Mouse (Mus musculus): ENCODE results near the gene Arhgap17.

Arhgap17 gene

DNA sequence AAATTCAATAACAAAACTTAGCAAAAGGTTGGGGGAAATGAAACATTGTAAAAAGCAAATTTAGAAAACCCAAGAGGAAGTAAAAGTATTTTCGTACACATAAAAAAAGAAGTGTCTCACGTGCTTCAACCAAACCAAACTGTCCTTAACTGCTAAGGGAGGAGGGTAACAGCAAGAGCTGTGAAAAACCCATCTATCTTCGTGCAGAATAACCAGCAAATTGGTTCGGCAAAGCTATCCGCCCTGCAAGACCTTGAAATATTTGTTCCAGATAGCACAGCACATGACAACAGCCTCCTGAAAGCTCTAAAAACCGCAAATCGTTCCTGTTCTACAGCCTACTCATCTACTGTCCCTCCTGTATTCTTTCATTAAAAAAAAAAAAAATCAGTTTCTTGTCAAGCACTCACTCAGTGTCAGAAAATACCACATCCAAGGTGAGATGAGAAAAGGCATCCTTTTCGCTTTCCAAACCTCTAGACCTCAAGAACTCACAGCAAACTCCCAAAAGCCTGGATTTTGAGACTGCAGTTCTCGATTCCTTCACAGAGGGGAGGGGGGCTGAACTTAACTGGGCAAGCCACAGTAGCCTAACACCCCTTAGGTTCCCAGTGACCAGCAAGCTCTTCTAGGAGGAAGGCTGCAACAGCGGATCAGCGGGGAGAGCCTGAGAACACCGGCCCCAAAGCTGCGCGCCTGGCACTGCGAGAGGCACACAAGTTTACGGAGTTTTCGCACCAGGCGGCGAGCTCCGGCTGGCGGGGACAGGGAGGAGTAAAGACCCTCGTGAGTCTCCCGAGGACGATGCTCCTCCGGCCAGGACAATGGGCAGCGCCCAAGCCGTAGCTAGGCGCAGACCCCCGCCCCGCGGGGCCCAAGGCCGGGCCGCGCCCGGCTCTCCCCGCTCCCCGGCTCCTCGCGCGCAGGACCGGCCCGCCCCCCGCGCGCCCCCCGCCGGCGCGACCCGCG, 653 bp downstream of the Arhgap17 start:
- no peak for DNase-seq (ENCODE audit: low read depth)

DNA sequence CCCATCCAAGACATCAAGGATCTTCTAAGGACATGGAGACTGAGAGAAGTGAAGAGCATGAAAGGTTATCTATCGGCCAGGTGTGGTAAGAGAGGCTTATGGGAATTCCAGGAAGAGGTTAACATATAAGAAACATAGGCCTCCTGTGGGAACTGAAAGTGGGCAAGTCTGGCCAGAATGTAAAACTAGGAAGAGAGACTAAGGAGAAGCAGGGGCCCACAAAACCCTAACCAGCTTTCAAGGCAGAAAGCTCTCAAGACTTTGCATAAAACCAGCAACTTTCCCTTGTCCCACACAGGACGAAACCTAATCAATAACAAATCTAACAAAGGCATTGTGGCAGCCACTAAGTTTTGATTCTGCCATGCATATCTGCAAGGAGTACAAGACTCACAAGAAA, 1.5 kb downstream of the Arhgap17 start:
- DNase-seq (ENCODE audit: low read depth) = no peak

- no peak for DNase-seq (ENCODE audit: low read depth)
These were observed 2.2 kb downstream of the Arhgap17 start for GRCm38 (mm10) chr7:123367218-123368150.

- DNase-seq (ENCODE audit: low read depth) = no peak
These were observed 2.9 kb downstream of the Arhgap17 start for GRCm38 (mm10) chr7:123366806-123367205.

- no peak for DNase-seq (ENCODE audit: low read depth)
These were observed 3.6 kb downstream of the Arhgap17 start for GRCm38 (mm10) chr7:123365876-123366741.

- no peak for DNase-seq (ENCODE audit: low read depth)
These were observed 5.7 kb downstream of the Arhgap17 start for GRCm38 (mm10) chr7:123363971-123364370.

DNA sequence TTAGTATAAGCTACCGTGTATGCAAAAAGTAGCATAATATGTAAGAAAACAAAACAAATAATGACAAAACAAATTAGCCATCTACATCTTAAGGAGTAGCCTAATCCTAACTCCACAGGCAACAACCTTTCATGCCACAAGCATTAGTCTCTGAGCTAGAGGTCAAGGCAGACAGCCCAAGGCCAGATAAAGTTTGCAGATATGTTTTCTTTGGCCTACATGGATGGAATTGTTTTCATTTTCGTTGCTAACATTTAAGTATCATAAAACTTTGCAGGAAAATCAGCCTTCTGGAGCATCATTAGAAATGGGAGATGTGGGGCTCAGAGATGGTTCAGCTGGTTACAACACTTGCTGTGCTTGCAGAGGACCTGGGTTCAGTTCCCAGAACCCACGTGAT, 6.9 kb downstream of the Arhgap17 start:
- no peak for DNase-seq (ENCODE audit: low read depth)

DNA sequence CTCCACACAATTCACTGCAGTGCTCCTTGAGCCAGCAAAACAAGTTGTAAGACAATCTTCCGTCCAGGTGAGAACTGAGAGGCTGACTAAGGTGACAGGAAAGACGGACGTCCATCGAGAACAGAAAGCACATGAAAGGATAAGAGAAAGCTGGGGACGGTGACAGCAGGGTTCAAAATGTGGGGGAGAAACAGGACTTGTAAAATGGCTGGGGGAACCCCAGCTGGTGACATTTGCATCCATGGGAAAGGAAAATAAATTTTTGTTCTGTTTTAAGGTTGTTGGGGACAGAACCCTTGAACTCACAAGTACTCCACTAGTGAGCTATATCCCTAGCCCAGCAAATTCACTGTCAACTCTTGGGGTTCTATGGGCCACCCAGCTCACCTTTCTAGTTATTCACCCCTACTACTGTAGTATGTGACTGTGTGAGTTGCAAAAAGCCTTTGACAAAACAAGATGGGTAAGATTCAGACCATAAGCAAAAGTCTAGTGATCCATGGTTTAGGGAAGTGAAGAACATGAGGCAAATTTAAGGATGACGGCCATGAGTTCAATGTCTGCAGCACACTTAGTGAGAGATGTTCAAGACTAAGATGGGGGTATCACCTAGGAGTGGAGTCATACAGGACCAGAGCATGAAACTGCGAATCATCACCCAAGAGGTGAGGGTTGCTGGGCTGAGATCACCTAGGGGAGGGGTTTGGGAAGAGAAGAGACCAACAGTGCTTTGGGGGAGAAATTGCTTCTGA, 8.3 kb downstream of the Arhgap17 start:
- DNase-seq (ENCODE audit: low read depth) = no peak

DNA sequence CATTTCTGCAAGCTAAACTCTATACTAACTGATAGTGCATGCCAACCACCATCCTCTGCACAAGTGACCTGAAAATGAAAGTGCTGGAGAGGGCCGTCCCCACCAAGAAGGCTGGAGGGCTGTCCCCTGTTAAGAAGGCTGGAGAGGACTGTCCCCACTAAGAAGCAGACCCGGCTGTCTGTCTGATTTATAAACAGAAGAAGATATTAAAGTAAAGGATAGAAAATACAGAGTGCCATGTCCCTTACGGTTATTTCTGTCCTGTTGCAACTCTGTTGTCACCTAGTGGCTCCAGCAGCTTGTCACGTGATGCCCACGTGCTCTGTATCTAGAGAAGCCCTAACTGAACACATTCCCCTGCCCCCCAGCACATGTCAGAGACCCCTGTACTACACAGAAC, 9.5 kb downstream of the Arhgap17 start:
- no peak for DNase-seq (ENCODE audit: low read depth)

- no peak for DNase-seq (ENCODE audit: low read depth)
These were observed 10.6 kb downstream of the Arhgap17 start for GRCm38 (mm10) chr7:123359101-123359500.

DNA sequence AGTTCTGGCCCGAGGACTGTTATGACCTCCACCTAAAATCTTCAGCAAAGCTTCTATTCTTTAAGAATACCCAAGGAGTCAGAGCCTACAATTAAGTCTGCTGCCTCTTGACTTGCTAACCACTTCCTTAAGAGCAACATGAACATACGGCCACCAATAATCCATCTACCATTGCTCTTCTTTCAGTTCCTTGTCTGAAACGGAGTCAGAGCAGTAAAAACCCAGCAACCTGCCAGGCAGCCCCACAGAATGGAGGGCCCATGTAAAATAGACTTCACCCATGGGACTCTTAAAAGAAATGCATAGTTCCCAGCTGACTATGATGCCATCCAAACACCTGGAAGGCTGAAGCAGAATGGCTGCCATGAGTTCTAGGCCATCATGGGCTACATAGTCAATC, 13.6 kb downstream of the Arhgap17 start:
- no peak for DNase-seq (ENCODE audit: low read depth)

- no peak for DNase-seq (ENCODE audit: low read depth)
These were observed 14.9 kb downstream of the Arhgap17 start for GRCm38 (mm10) chr7:123354851-123355250.

DNA sequence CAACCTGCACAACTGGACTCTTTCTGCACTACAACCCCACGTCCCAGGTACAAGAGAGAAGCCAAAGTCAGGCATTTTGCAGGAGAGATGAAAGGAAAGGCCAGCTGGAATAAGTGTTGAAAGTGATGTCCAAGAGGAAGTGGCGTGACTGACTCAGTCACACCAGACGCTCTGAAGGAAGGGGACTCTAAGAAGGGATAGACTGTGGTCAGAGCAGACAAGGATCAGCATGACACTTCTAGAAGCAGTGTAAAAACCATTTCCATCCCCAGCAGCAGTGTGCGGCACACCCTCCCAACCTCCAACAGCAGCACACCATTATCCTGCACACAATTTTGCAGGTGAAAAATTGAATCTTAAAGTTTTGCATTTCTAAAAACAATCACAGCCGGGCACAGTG, 15.3 kb downstream of the Arhgap17 start:
- DNase-seq (ENCODE audit: low read depth) = no peak

DNA sequence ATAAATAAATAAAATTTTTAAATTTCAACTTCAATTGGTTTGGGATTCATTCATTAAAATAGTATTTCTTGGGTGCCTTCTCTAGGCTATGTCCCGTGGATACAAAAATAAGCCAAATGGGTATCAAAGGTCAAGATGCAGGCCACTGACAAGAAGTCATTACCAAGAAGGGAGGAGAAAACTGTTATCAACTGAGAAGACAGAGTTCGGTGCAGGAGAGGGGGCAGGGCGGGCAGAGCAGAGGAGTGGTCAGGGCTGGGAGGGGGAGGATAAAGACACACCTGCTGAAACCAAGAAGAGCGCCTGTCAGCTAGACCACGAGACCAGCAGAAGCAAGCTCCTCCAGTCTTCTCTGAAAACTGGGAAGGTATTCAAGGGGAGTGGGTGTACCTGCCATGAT, 15.8 kb downstream of the Arhgap17 start:
- no peak for DNase-seq (ENCODE audit: low read depth)

- no peak for DNase-seq (ENCODE audit: low read depth)
These were observed 16.6 kb downstream of the Arhgap17 start for GRCm38 (mm10) chr7:123353081-123353480.

- no peak for DNase-seq (ENCODE audit: low read depth)
These were observed 19.5 kb downstream of the Arhgap17 start for GRCm38 (mm10) chr7:123350243-123350642.

DNA sequence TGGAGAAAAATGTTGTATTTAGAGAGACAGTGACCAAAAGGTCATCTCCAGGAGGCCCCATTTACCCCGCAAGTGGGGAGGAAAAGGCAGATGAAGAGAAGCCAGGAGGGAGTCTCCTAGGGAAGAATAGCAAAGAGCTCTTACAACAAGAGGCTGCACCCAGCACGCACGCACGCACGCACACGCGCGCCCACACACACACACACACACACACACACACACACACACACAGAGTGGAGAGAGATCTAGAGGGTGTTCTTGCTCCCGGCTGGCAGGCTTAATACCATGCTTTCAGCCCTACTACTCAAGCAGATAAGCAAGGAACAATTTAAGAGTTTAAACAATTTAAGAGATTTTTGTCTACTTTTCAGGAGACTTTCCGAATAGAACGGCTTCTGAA, 19.9 kb downstream of the Arhgap17 start:
- DNase-seq (ENCODE audit: low read depth) = no peak

DNA sequence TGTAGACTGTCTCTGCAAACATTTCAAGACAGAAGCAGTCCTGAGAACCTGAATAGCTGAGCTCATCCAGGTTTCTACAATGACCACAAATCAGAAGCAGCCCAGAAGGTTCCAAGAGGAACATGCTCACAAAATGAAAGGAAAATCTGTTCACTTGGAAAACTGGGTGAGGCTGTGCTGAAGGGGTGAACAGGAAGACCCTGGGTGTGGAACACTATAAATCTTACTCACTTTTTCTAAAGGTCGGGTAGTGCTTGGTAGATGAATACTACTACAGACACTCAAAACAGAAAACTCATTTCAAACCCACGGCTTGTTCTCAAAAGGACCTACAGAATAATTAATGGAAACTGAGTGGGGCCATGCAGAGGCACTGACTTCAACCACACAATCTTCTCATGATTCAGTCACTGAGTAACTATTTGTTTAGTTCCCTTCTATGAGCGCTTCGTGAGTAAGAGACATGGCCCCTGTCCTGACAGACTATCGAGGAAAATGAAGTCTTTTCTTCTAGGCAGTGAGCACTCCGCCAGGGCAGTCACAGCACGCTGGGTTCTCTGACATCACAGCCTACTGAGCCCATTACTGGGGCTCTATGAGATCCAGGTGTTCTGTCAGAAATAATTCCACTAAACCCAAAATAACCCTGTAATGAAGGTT, 23.0 kb downstream of the Arhgap17 start:
- no peak for DNase-seq (ENCODE audit: low read depth)

DNA sequence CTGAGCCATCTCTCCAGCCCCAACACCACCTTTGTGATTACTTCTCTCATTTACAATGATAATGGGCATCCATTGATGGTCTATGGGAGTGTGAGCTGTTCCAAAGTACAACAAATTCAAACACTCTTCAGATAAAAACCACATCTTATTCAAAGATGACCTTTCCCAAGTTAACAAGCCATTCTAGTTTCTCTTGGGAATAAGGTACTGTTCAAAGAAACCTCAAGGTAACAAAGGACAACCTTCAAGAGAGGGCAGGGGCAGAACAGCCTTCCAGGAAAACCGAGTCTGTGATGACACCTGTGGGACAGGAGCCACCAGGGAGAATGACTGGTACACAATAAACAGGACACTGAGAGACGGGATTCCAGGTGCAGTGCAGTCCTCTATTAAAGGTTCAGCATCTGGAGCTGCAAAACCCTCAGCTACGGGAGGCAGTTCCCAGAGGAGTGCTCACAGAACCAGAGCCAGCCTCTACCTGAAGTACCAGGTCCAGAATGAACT, 24.6 kb downstream of the Arhgap17 start:
- no peak for DNase-seq (ENCODE audit: low read depth)

GRCm38 (mm10) chr7:123344079-123344780, 25.5 kb downstream of the Arhgap17 start:
- DNase-seq (ENCODE audit: low read depth) = no peak
